Mouse (Mus musculus): ENCODE results near the gene Gpr179. TPM values are rescaled to one million over a fixed set of nuclear protein-coding genes. Genes with fewer than 3 reads are reported as not detected.

Gpr179 gene
- polyA plus RNA-seq, 1 experiment, result not detected

- no peaks in the 10 kb centered on the region for H3K9me3 ChIP-seq (ENCODE audit: control insufficient read depth, low read length)
- peaks cover 59% of the 10 kb centered on the region for H3K36me3 ChIP-seq (ENCODE audit: control insufficient read depth)
- TF ChIP-seq GATA1 (IDR thresholded peaks at IDR 0.05; ENCODE audit: low read length), result no peak
- TF ChIP-seq TAL1 (IDR thresholded peaks at IDR 0.05; ENCODE audit: low read length), result no peak
- no peaks in the 10 kb centered on the region for H3K27me3 ChIP-seq (ENCODE audit: control insufficient read depth)
- H3K4me1 ChIP-seq (ENCODE audit: control insufficient read depth), result no peaks in the 10 kb centered on the region
- H3K4me3 ChIP-seq (replicated peaks), result no peak overlapping the region
Observed at GRCm38 (mm10) chr11:97383017-97383416, 31.1 kb upstream of the Gpr179 start.

DNA sequence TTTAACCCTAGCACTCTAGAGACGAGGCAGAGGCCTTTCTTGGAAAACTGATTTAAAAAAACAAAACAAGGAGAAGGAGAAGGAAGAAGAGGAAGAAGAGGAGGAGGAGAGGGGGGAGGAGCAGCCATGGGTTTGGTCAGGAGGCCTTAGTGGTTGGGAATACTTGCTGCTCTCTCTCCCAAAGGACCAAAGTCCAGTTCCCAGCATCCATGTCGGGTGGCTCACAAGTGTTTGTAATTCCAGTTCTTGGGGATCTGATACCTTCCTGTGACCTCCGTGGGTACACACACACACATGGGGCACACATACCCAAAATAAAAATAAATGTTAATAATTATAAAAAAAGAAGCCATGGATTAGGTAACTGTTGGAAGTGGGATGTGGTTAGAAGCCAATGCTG lies 28.2 kb upstream of the Gpr179 start:
- H3K4me3 ChIP-seq (replicated peaks), result no peak overlapping the region
- H3K27me3 ChIP-seq (ENCODE audit: control insufficient read depth), result no peaks in the 10 kb centered on the region
- TF ChIP-seq TAL1 (IDR thresholded peaks at IDR 0.05; ENCODE audit: low read length) (no peak), GATA1 (IDR thresholded peaks at IDR 0.05; ENCODE audit: low read length) (no peak)
- peaks cover 70% of the 10 kb centered on the region for H3K36me3 ChIP-seq (ENCODE audit: control insufficient read depth)
- no peaks in the 10 kb centered on the region for H3K4me1 ChIP-seq (ENCODE audit: control insufficient read depth)
- H3K9me3 ChIP-seq (ENCODE audit: control insufficient read depth, low read length), result no peaks in the 10 kb centered on the region

DNA sequence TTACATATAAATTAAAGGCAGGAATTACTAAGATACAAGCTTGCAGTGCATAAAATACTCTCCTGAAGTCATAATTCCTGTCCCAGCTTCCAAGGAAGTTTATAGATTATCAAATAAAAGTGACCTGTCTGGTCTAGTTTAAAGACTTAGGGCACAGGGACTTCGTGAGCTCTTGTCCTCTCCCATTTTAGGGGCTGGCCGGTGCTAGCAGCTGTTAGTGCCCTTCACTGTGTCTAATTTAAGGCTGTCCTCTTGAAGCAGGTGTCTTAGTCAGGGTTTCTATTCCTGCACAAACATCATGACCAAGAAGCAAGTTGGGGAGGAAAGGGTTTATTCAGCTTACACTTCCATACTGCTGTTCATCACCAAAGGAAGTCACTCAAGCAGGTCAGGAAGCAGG lies 21.5 kb upstream of the Gpr179 start:
- Histone ChIP-seq H3K4me1 (ENCODE audit: control insufficient read depth) (peaks cover 1% of the 10 kb centered on the region; the same call in 1 of the 2 replicates), H3K27me3 (ENCODE audit: control insufficient read depth) (no peaks in the 10 kb centered on the region), H3K4me3 (replicated peaks) (no peak overlapping the region), H3K9me3 (ENCODE audit: control insufficient read depth, low read length) (no peaks in the 10 kb centered on the region), H3K36me3 (ENCODE audit: control insufficient read depth) (peaks cover 62% of the 10 kb centered on the region)
- no peak for TF ChIP-seq GATA1 (IDR thresholded peaks at IDR 0.05; ENCODE audit: low read length)
- TF ChIP-seq TAL1 (IDR thresholded peaks at IDR 0.05; ENCODE audit: low read length), result no peak

GRCm38 (mm10) chr11:97372159-97372864 lies 20.4 kb upstream of the Gpr179 start:
- TF ChIP-seq TAL1 (IDR thresholded peaks at IDR 0.05; ENCODE audit: low read length) (no peak), GATA1 (IDR thresholded peaks at IDR 0.05; ENCODE audit: low read length) (no peak)
- peaks cover 4% of the 10 kb centered on the region; the same call in 1 of the 2 replicates for H3K4me1 ChIP-seq (ENCODE audit: control insufficient read depth)
- H3K36me3 ChIP-seq (ENCODE audit: control insufficient read depth), result peaks cover 58% of the 10 kb centered on the region

DNA sequence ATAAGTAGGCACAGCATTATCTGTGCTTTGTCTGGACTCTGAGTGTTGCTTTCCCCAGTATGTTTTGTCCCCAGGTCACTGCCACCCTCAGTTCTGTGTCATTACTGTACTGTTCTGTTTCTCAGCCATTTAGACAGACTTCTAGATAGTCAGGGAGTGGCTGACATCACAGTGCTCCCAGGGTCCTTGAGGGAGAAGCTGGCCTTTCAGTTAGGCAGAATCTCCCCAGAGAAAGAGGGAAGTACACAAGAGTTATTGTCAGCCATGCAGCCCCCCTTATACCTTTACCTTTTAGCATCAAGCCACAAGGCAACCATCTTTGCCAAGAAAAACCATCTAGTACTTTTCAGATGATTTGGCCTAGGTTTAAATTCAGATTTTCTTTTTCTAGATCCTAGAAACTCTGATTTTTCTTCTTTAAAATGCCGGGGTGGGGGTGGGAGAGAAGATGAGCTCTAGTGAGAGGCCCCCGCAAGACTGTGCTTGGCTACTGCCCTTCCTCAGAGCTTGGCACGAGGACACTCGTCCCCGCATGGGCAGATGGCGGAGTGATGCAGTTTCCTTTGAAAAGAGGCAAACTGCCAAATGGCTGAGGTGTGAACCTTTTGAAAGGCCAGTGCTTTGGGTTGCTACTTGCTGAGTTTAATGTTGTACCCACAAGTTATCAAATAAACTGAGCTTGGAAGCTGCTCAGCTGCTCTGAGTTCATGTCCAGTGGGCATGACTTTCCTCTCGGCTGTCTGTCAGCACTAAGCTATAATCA lies 18.6 kb upstream of the Gpr179 start:
- Histone ChIP-seq H3K27me3 (ENCODE audit: control insufficient read depth) (no peaks in the 10 kb centered on the region), H3K4me1 (ENCODE audit: control insufficient read depth) (peaks cover 11% of the 10 kb centered on the region), H3K4me3 (replicated peaks) (no peak overlapping the region), H3K36me3 (ENCODE audit: control insufficient read depth) (peaks cover 48% of the 10 kb centered on the region), H3K9me3 (ENCODE audit: control insufficient read depth, low read length) (no peaks in the 10 kb centered on the region)
- TF ChIP-seq TAL1 (IDR thresholded peaks at IDR 0.05; ENCODE audit: low read length), result no peak
- TF ChIP-seq GATA1 (IDR thresholded peaks at IDR 0.05; ENCODE audit: low read length), result no peak

More at GRCm38 (mm10) chr11:97372159-97372864, 20.4 kb upstream of the Gpr179 start:
- no peaks in the 10 kb centered on the region for H3K9me3 ChIP-seq (ENCODE audit: control insufficient read depth, low read length)
- H3K4me3 ChIP-seq (replicated peaks), result no peak overlapping the region
- no peaks in the 10 kb centered on the region for H3K27me3 ChIP-seq (ENCODE audit: control insufficient read depth)

- Histone ChIP-seq H3K27me3 (ENCODE audit: control insufficient read depth) (no peaks in the 10 kb centered on the region), H3K4me1 (ENCODE audit: control insufficient read depth) (peaks cover 31% of the 10 kb centered on the region), H3K9me3 (ENCODE audit: control insufficient read depth, low read length) (no peaks in the 10 kb centered on the region), H3K4me3 (replicated peaks) (no peak overlapping the region), H3K36me3 (ENCODE audit: control insufficient read depth) (peaks cover 35% of the 10 kb centered on the region)
- TF ChIP-seq TAL1 (IDR thresholded peaks at IDR 0.05; ENCODE audit: low read length), result no peak
- no peak for TF ChIP-seq GATA1 (IDR thresholded peaks at IDR 0.05; ENCODE audit: low read length)
Observed at GRCm38 (mm10) chr11:97368501-97368900, 16.6 kb upstream of the Gpr179 start.

DNA sequence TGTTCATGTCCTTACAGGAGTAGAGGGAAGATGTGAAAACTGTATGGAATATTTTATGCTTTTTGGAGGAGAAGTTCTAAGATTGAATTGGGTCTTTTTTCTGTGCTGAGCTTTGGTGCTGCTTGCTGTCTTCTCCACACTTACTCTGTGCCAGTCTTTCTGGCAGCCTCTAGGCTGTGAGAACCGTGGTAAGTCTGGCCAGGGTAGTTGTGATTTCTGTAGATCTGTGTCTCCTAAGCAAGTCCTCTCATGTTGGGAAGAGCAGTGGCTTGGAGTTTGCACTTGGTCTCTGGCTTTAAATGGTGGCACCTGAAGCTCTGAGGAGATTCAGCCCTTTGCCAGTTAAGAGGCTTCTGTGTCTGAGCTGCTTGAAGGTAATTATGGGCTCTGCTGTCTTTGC lies 13.7 kb upstream of the Gpr179 start:
- no peaks in the 10 kb centered on the region for H3K27me3 ChIP-seq (ENCODE audit: control insufficient read depth)
- H3K4me1 ChIP-seq (ENCODE audit: control insufficient read depth), result peaks cover 45% of the 10 kb centered on the region
- TF ChIP-seq TAL1 (IDR thresholded peaks at IDR 0.05; ENCODE audit: low read length) (no peak), GATA1 (IDR thresholded peaks at IDR 0.05; ENCODE audit: low read length) (no peak)
- no peak overlapping the region for H3K4me3 ChIP-seq (replicated peaks)
- H3K36me3 ChIP-seq (ENCODE audit: control insufficient read depth), result peaks cover 20% of the 10 kb centered on the region
- H3K9me3 ChIP-seq (ENCODE audit: control insufficient read depth, low read length), result no peaks in the 10 kb centered on the region

GRCm38 (mm10) chr11:97363644-97363995 lies 11.7 kb upstream of the Gpr179 start:
- Histone ChIP-seq H3K4me1 (ENCODE audit: control insufficient read depth) (peaks cover 44% of the 10 kb centered on the region), H3K9me3 (ENCODE audit: control insufficient read depth, low read length) (no peaks in the 10 kb centered on the region), H3K27me3 (ENCODE audit: control insufficient read depth) (no peaks in the 10 kb centered on the region), H3K4me3 (replicated peaks) (peak overlapping the region; percentile 77), H3K36me3 (ENCODE audit: control insufficient read depth) (peaks cover 17% of the 10 kb centered on the region)
- TF ChIP-seq GATA1 (IDR thresholded peaks at IDR 0.05; ENCODE audit: low read length) (no peak; the same call in 1 of the 2 replicates), TAL1 (IDR thresholded peaks at IDR 0.05; ENCODE audit: low read length) (no peak)

DNA sequence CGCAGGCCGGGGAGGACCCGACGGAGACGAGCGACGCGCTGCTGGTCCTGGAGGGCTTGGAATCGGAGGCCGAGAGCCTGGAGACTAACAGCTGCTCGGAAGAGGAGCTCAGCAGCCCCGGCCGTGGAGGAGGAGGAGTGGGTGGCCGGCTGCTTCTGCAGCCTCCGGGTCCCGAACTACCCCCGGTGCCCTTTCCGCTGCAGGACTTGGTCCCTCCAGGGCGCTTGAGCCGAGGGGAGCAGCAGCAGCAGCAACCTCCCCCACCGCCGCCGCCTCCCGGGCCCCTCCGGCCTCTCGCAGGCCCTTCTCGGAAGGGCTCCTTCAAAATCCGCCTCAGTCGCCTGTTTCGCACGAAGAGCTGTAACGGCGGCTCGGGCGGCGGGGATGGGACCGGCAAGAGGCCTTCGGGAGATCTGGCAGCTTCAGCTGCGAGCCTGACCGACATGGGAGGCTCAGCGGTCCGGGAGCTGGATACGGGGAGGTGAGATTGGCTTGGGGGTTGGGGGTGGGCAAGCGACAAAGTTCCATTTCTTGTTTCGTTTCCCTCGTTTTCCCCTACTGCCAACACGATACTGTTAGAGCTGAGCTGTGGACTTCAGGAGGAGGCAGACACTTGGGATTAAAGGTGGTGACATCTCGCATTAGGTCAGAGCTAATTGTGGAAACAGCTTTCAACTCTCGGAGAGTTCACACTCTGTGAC lies 11.2 kb upstream of the Gpr179 start:
- no peak for TF ChIP-seq GATA1 (IDR thresholded peaks at IDR 0.05; ENCODE audit: low read length)
- no peak for TF ChIP-seq TAL1 (IDR thresholded peaks at IDR 0.05; ENCODE audit: low read length)

More for the DNA sequence above, 11.2 kb upstream of the Gpr179 start:
- peaks cover 42% of the 10 kb centered on the region for H3K4me1 ChIP-seq (ENCODE audit: control insufficient read depth)
- H3K36me3 ChIP-seq (ENCODE audit: control insufficient read depth), result peaks cover 12% of the 10 kb centered on the region
- H3K27me3 ChIP-seq (ENCODE audit: control insufficient read depth), result no peaks in the 10 kb centered on the region
- peak overlapping the region; percentile 77 for H3K4me3 ChIP-seq (replicated peaks)
- H3K9me3 ChIP-seq (ENCODE audit: control insufficient read depth, low read length), result no peaks in the 10 kb centered on the region
